Mouse (Mus musculus) urinary bladder, postnatal 14 days (tissue): Measurements from ENCODE around the gene Fam240b.
"Not testable (repeated sequence)": the region's sequence is repeated elsewhere in the genome, so short reads cannot be mapped to it uniquely, and the experiment has no call there.

Source experiments
- DNase-seq: peaks from one replicate; pipeline ENCODE4 v3.0.0; 2021; ENCODE audit warnings: low spot score

The Fam240b gene

DNA sequence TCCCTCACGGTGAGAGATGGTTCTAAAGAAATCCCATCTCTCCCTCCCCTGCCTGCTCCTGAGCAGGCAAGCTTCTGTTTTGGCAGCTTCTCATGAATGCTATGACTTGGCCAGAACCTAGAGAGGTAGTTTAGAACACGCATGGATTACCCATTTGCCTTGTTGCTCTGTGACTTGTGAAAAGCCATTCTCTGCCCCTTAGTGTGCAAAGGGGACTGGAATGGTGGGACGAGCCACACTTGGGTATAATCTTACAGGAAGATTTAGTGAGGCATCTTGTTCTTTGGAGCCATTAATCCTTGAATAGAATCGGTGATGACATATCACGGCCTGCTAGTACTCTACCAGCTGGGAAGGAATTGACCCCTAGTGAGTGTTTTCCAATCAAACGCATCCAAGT, at the start of gene Fam240b:
Fam240b (minus strand) TSS at position 101 of the 400 bp plus-strand sequence.
- no peak for DNase-seq

DNA sequence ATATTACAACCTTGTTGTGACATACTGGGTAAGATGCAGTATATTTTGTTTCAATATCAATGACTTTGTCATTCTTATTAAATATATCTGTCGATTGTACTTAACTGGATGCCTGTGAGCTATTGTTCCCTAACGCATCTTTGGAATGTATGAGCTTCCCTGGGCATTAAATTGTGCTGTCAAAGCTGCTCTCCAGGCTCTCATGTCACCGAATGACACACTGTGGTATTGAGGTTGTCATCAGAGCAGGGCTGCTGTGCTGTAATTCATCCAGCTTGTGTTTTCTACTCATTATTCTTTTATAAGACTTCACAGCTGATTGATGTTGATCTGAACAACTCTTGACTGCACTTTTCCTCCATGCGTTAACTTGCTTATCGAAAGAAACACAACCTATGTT, 32.5 kb upstream of the Fam240b start:
- no peak for DNase-seq

DNA sequence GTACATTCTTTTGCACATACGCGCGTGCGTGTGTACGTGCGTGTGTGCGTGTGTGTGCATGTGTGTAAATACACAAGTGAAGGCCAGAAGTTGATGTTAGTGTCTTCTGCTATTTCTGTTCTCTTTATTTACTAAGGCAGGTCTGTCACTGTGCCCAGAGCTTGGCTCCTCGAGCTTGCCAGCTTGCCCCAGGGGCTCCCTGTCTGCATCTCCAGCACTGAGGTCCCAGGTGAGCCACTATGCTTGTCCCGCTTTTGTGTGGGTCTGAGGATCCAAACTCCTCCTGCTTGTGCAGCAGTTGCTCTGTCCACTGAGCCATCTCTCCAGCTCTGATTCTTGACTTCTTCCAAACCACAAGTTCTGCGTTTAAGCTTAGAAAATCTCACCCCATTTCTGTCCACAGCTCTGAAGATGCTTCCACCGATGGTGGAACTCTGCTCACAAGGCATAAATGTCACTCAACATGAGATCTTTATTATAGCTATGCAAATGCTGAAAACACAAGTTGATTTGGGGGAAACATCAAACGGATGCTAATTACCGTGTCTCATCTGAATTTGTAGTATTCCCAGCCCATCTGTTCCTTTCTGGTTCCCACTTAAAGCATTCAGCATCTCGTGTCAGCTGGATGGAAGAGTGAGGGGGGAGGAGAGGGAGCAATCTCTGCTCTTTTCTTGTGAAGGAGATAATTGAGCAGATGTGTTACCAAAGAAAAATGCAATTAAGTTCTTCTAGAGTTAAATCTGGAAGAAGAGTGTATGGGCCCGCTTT, 29.1 kb upstream of the Fam240b start:
- no peak for DNase-seq

DNA sequence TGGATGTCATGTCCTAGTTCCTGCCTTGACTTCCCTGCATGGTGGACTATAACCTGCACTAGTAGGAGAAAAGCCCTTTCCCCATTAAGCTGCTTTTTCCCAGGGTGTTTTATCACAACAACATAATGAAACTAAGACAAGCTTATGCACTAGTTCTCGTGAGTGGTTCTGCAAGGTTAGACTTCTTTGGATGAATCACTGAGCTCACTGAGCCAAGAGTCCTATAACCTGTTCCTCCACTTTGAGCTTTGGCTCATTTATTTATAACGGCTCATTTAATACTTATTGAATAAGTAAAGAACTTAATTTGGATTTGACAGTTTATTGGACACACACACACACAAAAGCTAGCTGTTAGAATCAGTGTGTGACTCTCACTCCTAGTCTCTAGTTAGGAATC, 16.7 kb upstream of the Fam240b start:
- no peak for DNase-seq

DNA sequence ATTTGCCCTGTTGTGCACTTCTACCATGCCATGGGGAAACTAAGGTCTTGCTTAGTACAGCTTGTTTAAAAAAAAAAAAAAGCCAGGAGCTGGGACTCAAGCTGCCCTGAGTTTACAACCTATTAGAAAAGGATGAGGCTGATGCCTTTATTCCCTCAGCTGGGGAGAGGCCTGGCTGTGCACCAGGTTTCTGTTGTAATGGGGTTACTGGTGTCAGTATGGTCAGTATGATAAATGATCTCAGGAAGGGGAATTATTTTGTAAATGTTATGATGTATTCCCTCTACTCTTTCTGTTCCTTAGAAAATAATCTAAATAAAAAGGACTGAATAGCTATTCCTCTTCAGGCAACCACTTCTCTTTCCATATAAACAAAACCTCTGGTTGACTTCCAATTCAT, 14.0 kb upstream of the Fam240b start:
- DNase-seq = no peak

DNA sequence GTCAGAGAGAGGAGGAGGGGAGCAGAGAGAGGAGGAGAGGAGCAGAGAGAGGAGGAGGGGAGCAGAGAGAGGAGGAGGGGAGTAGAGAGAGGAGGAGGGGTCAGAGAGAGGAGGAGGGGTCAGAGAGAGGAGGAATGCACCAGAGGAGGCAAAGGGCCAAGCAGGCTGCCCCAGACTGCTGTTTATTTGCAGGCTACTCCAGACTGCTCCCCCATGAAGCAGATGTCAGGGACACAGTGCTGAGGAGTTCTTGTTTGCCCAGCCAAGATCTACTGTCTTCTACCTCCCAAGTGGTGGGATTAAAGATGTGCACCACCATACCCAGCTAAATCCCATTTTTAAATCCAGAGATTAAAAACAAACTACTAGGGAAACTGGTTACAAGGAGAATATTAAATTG, 9.8 kb upstream of the Fam240b start:
- DNase-seq = no peak

DNA sequence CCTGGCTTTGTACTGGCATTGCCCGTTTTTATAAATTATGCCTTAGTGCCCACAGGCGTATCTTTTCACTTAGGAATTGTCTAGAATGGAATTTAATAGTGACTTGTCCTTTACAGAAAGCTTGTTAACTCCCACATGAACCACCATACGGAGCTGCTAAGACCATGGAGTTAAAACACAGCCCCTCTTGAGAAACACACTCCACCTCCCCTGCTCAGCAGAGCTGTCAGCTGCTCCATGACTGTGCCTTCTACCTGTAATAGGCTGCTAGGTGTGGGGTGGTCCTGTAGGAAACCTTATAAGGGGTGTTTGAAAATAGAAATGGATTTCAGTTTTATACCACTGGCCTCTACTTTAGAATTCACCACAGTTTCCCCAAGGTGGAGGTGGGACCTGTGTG, 5.2 kb upstream of the Fam240b start:
- DNase-seq = no peak

DNA sequence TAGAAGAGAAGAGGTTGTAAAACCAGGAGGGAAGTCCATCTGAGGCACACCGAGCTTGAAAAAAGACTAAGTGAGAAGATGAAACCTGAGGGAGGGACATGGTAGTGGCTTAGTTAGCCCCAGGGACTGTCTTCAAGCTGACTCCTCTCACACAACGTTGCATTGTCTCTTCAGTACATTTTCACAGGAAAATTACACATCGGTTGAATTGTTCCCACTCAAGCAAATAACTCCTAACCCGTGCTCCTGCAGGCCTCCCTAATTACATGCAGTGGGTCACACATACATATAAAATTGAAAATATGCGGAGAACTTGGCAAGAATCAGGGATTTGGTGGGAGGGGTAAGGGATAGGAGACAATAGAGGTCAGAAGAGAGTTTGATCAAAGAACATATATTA, 4.0 kb downstream of the Fam240b start:
- no peak for DNase-seq

DNA sequence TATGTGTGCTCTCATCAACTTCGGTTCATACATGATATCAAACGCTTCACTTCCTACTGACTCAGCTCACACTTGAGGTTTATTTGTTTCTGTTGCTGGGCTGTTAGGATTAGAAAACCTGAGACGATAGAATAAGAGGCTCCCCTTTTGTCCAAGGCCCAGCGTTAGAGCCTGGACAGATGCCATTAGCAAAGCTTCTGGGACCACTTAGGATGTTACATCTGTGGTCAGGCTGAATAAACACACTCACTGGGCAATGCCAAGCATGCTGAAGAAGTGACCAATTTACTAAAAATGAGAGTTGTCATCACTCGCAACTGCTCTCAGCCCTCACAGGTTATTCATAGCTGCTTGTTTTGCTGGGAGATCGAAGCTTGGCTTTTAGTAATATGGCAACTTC, 7.7 kb downstream of the Fam240b start:
- DNase-seq = no peak

DNA sequence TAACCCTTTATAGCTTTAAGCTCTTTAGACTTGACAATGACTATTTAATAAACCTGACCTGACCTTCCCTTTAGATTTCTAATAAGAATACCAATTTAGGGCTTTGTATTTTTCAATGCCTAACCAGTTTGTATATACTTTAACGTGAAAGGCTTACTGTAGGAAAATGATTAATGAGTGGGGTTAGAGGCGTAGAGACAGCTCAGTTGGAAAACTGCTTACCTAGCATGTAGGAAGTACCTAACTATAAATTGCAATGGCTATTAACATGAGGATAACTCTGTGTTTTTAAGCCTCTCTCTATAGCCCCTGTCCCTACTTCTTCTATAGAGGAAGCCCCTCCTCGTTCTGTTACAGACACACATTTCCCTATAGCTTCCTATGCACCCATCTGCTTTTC, 17.6 kb downstream of the Fam240b start:
- DNase-seq = no peak

DNA sequence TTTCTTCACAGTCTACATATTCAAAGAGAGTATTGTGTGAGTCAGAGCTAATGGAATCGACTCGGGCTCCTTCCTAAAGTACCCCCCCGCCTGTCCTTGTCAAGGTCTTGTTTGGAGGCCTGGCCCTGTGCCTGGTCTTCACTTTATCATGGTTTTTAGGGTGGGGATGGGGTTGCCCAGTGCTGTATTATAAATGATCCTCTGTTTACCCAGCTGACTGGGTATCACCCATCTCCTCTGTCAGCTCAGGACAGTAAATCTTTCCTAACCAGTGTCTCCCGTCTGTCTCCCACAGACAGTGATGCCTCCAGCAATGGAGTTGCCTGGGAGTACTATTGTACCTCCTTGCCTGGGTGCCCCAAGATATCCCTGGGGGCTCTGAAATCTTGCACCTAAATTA, 19.6 kb downstream of the Fam240b start:
- no peak for DNase-seq

DNA sequence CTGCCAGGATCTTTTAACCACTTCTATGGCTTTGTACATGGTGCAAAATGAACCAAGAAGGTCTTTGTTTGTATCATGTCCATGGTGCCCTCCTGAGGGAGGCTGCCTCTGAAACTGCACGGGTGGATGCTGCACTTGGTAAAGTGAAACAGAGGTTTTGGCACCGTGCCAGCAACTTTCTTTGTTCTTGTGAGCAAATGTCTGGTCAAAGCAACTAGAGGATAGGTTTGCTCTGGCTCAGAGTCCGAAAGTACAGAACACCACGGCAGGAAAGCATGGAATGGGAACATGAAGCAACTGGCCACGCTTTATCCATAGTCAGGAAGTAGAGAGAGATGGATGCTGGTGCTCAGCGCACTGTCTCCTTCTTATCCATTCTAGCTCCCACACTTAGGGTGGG, 29.7 kb downstream of the Fam240b start:
- DNase-seq = peak; percentile 40

DNA sequence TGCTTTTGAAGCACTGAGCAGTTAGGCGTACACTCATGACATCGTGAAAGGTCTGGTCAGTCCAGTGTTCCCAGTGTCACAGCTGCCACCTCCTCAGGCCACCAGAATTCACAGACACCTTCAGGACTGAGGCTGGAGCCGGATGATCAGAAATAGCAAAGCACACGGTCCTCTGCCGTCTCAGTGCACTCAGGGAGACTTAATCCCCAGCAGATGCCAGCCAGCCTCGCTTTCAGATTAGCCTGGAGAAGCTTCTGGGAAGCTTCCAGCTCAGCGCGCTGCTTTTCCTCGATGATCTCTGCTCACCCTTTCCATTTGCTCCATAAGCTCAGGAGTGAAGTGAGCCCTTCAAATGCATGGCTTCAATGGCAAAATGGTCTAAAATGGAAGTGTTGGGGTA, 32.4 kb downstream of the Fam240b start:
- DNase-seq = no peak

DNA sequence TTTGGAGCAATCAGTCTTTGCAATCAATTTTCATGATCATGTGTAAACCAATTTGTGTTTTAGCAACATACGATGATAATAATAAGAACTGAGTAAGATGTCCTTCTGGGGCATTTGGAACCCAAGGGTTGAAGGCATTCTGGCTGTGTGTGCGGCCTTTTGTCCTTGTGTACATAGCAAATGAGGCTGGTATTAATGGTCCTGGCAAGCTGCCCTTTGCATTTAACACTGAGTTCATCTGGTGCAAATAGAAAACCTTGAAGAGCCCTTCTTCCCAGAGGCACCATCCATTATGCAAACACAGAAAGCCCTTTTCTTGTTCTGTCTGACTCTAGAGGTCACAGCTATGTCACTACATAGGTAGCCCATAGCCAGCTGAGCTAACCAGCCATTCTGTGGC, 35.0 kb downstream of the Fam240b start:
- DNase-seq = no peak

DNA sequence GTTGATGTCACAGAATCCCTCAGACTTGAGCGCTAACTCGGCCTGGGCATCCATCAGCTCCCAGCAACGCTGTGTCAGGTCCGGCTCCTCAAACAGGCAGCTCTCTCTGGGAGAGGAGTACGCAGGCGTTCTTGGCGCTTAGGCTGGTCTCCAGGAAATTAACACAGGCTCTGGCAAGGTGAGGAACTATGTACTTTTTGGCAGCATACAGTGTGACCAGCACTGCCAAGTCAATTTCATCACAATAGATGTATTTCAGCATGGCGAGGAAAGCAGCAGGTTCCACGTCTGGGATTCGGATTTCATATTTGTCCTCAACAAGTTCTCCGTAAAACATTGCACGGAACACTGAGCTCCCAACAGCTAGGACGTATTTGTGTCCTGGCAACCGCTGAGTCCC, 39.4 kb downstream of the Fam240b start:
- no peak for DNase-seq

DNA sequence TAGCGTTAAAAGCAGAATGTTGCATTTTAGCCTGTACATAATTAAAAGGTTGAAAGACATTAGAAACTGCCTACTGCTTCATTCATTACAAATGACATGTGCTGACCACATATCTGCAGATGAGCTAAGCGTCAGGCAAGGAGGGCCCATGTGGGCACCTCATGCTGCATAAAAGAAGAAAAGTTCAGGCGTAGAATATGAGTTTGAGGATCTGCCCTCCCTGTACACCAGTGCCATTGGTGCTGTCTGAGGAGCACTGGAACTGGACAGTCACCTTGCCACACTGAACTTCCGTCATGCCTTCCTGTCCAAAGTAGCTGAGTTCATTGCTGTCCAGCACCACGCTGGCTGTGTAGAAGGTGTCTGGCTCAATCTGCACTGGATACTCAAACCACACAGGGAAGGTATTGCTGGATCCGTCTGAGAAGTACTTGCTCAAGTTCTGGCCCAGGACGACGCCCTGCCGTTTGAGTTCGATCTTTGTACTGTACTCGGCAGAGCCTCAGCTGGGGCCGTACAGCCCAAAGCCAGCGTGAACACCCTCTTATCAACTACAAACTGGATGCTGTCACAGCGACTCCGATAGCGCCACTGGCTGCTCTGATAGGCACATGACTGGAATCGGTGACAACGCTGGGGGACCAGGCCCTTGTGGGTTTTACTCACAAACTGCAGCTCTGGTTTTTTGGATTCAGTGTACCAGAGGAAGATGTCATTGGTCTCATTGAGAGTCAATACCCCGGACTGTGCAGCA, 40.2 kb downstream of the Fam240b start:
- DNase-seq = not testable (repeated sequence)

DNA sequence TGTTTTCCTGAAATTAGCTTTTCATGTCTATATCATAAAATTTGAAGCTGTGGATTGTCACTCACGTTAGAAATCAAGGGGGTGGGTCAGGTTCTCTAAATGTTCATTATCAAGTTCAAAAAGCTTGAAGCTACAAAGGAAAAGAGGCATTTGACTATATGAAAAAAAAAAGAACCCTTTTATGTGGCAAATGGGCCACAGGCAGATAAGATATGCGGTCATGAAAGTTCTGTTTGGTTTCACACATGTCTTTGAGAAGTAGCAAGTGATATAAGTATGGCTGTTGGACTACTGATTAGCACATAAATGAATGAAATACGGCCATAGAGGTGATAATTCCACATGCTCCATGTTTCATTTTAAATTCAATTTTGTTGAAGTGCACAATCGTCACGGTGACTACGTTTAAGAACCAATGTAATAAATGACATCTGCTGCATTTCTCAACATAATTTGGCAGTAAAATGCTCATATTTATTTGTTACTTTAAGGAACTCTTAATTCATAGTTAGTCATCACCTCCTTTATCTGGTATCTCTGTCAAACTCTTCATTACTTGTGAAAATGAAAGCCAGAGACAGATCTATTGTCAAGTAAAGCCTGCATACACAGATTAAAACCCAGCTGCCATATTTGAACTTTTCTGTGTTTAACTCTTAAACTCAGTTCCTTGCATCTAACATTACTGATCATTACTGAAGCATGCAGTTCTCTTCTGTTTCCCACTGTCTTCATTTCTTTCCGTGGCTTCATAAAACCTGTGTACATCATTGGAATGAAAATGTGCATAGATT, 47.4 kb downstream of the Fam240b start:
- DNase-seq = no peak

DNA sequence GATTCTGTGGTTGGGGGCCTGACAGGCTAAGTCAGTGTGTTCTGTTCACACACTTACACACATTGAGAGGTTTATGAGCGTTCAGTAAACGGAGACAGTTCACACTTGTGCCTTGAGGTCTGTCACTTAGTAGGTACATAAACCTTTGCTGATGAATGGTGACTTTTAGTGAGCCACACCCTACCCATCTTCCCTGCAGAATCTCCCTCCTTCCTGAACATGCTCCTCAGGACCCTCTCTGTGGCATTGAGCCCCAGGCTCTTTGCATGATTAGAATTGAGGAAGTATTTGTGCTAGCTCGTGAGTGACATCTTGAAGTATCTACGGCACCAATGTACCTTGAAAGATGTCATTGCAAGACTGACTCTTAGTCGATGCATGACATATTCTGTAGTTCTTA, 48.9 kb downstream of the Fam240b start:
- DNase-seq = no peak

DNA sequence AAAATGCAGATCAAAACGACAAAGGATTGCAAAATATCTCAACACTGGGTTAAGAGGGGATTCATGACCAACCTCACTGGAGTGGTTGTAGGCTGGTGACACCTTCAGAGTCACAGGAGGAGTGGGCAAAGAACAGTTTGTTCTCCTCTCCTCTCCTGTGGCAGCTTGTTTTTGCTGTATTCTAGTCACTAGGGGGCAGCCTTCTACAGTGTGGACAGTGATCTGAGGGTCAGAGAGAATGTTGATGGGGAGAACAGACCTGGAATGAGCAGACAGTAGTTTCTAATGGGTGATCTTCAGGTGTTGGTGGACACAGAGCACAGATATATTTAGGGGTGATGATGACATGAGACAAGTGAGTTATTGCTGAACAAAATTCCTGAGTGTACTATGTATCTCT, 49.6 kb downstream of the Fam240b start:
- peak; percentile 33 for DNase-seq

DNA sequence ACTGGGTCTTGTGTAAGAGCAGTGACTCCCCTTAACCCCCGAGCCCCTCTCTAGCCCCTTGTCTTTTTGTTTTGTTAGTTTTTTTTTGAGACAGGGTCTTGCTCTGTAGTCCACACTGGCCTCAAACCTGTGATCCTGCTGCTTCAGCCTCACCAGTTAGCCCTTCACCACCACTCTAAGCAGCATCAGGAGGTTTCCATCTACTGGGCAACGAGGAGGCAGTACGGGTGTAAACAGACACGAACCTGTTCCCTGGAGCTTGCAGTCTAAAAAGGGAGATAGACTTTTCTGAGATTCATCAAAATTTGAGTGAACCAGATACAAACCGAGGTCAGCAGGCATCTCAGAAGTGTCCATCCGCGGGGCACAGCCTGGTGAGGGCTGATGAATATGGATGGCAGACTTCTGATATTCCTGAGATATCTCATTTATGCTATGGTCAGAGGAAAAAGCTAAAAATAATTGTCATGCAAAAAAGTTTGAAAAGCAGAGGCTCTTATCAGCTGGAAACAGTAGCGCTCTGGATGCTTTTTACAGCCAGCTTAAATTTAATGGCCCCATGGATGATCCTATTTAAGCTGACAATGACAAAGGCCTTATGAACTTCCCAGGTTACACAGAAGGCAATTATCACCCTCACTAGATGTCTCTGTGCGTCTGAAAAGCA, 52.2 kb downstream of the Fam240b start:
- DNase-seq = no peak

DNA sequence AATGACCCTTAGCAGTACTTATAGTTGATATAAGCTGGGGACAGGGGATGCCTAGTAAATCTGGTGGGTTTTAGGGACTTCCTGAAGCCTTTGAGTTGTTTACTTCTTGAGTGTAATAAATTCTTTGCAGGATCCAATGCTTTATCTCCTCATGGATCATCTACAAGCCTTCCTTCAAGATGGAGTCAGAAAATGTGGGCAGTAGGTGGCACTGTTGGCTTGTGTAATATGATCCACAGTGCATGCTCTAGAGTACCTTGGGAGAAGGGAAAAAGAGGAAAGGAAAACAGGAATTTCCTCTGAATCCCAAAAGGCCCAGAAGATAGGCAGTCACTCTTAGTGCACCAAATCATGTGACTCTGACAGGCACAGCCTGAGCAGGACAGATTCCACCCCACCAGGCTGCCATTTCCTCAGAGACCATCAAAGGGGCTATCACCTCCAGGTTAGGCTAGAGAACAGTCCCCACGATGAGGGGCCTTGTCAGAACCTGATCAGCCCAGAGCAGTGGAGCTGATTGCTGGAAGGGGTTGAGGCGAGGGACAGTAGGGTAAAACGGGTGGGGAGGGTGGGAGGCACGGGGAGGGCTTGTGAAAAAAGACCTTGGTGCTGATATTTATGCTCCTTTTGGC, 54.2 kb downstream of the Fam240b start:
- peak; percentile 67 for DNase-seq

DNA sequence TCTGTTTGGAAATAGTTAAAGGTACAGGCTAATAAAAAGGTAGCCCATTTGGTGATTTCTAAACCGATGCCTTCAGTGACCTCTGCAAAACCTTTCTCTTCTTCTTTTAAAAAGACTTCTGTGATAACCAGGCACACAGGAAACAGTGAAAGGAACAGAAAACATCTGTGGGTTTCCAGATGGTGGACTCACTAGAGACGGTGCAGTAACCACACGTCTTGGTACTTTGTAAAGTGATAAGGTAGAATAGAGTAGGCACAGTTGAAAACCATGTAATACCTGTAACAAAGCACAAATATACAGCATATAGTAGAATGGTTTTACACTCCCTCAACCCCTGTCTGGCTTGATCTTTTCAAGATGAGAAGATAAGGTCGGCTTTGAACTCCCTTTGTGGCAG, 57.0 kb downstream of the Fam240b start:
- DNase-seq = no peak
